Mouse (Mus musculus) gastrocnemius, postnatal 14 days (tissue): ENCODE results near the gene Ccdc136. TPM values are rescaled to one million over a fixed set of nuclear protein-coding genes. Genes with fewer than 3 reads are reported as not detected.

Source experiments
- DNase-seq: peaks from one replicate; pipeline ENCODE4 v3.0.0; 2021; ENCODE audit warnings: mixed read lengths
- intact Hi-C: fragments of 180-260 bp; cut with DNase I; formaldehyde crosslinking; loops from one replicate; pipeline ENCODE4 v1.15.1; 2025; ENCODE audit warnings: low total_unique reads
- total RNA-seq, 2 experiments: library from RNA; stranded (reverse); gene quantifications; 2 replicates each; pipeline ENCODE4 v1.2.3; 2021

The Ccdc136 gene
- total RNA-seq, 2 experiments from 2014 or later: 9.6 to 13.2 TPM

- peak; percentile 76 for DNase-seq
- intact Hi-C loops: no loop called here
These were observed 38.0 kb downstream of the Ccdc136 start for GRCm38 (mm10) chr6:29433804-29434795.

- intact Hi-C loops: no loop called here
- peak; percentile 88 for DNase-seq
These were observed 39.0 kb downstream of the Ccdc136 start for GRCm38 (mm10) chr6:29434911-29435691.

GRCm38 (mm10) chr6:29435940-29436451 lies 39.9 kb downstream of the Ccdc136 start:
- intact Hi-C loops: no loop called here
- DNase-seq: peak; percentile 73

- intact Hi-C loops: no loop called here
- peak; percentile 84 for DNase-seq
These were observed 40.4 kb downstream of the Ccdc136 start for GRCm38 (mm10) chr6:29436461-29436934.

- intact Hi-C loops: no loop called here
- DNase-seq: peak; percentile 76
These were observed 43.1 kb downstream of the Ccdc136 start for GRCm38 (mm10) chr6:29439251-29439650.

- no peak for DNase-seq
- intact Hi-C loops: no loop called here
These were observed 43.7 kb downstream of the Ccdc136 start for GRCm38 (mm10) chr6:29439789-29440188.

- DNase-seq: peak; percentile 58
- intact Hi-C loops: no loop called here
These were observed 48.7 kb downstream of the Ccdc136 start for GRCm38 (mm10) chr6:29444773-29445172.

- intact Hi-C loops: no loop called here
- DNase-seq: no peak
These were observed 49.2 kb downstream of the Ccdc136 start for GRCm38 (mm10) chr6:29445354-29445753.

- no peak for DNase-seq
- intact Hi-C loops: no loop called here
These were observed 53.7 kb downstream of the Ccdc136 start for GRCm38 (mm10) chr6:29449858-29450257.

GRCm38 (mm10) chr6:29450667-29451066 lies 54.6 kb downstream of the Ccdc136 start:
- no peak for DNase-seq
- intact Hi-C loops: no loop called here

GRCm38 (mm10) chr6:29461502-29461901 lies 65.4 kb downstream of the Ccdc136 start:
- intact Hi-C loops: no loop called here
- DNase-seq: no peak

GRCm38 (mm10) chr6:29463388-29463787 lies 67.3 kb downstream of the Ccdc136 start:
- intact Hi-C loops: no loop called here
- no peak for DNase-seq

- DNase-seq: peak; percentile 94
- intact Hi-C loops: no loop called here
These were observed 71.7 kb downstream of the Ccdc136 start, which contains the start of gene Atp6v1f for GRCm38 (mm10) chr6:29467583-29468354. Gene Atp6v1f (plus strand): TSS chr6:29467718.

GRCm38 (mm10) chr6:29468851-29469250 lies 72.7 kb downstream of the Ccdc136 start:
- intact Hi-C loops: no loop called here
- no peak for DNase-seq

- DNase-seq: no peak
- intact Hi-C loops: loop anchor here (5.0 kb wide), 1 partner anchor 74 kb away; the partner anchor contains the start of gene Ccdc136
These were observed 75.0 kb downstream of the Ccdc136 start, which contains the start of gene Atp6v1fnb for GRCm38 (mm10) chr6:29471137-29471536. Gene Atp6v1fnb (plus strand): TSS chr6:29471437.

GRCm38 (mm10) chr6:29473941-29474691 lies 78.0 kb downstream of the Ccdc136 start:
- peak; percentile 70 for DNase-seq
- intact Hi-C loops: loop anchor here (5.0 kb wide), 1 partner anchor 77 kb away; the partner anchor contains the start of gene Ccdc136

GRCm38 (mm10) chr6:29474736-29475135 lies 78.6 kb downstream of the Ccdc136 start:
- intact Hi-C loops: loop anchor here (5.0 kb wide), 1 partner anchor 77 kb away; the partner anchor contains the start of gene Ccdc136
- no peak for DNase-seq
